Mouse (Mus musculus) testis, adult 2 months (tissue): ENCODE measurements around the gene Itpkb.

Experiments used
- CTCF ChIP-seq: fragments of 200-500 bp; IDR thresholded peaks from 2 replicates; pipeline ENCODE4 v1.5.1; 2012; ENCODE audit warnings: low read depth, mild to moderate bottlenecking, inconsistent platforms, low read length, moderate library complexity; ENCODE audit not compliant: control insufficient read depth, insufficient read depth, insufficient replicate concordance
- POLR2A ChIP-seq: fragments of 200-500 bp; IDR thresholded peaks from 2 replicates; pipeline ENCODE4 v1.6.1; 2012; ENCODE audit warnings: low read depth, mild to moderate bottlenecking, inconsistent platforms, low read length, moderate library complexity; ENCODE audit not compliant: control insufficient read depth

DNA sequence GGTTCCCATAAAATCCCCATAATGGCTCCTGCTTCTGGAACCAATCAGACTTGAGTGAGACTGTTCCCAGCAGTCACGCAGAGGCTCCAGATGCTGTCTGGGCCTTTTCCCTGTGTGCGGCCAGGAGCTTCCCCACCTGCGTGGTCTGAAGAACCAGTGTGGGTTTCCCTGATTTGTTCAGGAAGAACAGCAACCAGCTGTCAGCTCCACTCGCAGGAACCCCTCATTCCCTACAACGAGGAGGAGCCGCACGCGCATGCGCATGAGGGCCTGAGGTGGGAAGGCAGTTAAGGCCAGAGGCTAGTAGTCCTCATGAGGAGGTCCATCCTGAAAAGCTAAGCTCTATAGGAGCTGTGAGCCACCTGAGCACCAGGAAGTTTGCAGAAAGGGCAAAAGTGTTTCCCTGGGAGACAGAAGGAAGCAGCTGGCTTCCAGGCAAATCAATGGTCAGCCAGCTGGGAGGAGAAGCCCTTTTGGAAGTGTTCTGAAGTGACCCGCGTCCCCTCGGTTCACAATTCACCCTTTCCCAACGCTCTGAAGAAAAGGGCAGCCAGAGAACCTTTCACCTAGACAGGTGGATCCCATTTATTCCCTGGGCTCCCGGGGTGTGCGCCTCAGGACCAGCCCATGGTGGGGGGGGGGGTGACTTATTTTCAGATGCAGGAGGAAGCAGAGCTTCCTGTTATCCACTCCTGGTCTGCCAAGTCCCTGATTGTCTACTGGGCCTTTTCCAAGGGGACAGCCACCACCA lies 44.0 kb upstream of the Itpkb start:
- no peak for TF ChIP-seq CTCF
- peak; percentile 69; the same call in 1 of the 2 replicates for TF ChIP-seq POLR2A
